Mouse (Mus musculus): Measurements from ENCODE around the gene 2810006K23Rik.
"Not testable (repeated sequence)": the region's sequence is repeated elsewhere in the genome, so short reads cannot be mapped to it uniquely, and the experiment has no call there.

2810006K23Rik gene

GRCm38 (mm10) chr5:124327510-124328364 is at the start of gene 2810006K23Rik, which contains the start of gene Mphosph9:
2810006K23Rik (plus strand) TSS chr5:124328089.
Mphosph9 (minus strand) TSS chr5:124327972.
- DNase-seq (ENCODE audit: extremely low spot score) = peak; percentile 99

GRCm38 (mm10) chr5:124282854-124283253 is 45.0 kb upstream of the 2810006K23Rik start:
- no peak for DNase-seq (ENCODE audit: extremely low spot score)

DNA sequence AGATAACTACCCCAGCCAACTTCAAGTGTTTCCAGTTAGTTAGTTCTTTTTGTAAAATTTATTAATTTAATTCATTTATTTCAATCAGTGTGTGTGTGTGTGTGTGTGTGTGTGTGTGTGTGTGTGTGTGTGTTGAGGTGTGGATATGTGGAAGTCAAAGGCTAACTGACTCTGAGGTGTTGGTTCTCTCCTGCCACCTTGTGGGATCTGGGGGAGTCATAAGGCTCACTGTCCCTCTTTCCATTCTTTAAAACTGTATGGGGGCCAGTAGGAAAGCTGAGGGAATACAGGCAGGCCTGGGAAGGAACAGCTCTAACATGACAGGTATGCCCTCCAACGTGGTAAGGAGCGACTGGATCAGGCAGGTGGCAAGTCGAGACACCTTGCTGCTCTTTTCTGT is 43.6 kb upstream of the 2810006K23Rik start:
- peak; percentile 9 for DNase-seq (ENCODE audit: extremely low spot score)

DNA sequence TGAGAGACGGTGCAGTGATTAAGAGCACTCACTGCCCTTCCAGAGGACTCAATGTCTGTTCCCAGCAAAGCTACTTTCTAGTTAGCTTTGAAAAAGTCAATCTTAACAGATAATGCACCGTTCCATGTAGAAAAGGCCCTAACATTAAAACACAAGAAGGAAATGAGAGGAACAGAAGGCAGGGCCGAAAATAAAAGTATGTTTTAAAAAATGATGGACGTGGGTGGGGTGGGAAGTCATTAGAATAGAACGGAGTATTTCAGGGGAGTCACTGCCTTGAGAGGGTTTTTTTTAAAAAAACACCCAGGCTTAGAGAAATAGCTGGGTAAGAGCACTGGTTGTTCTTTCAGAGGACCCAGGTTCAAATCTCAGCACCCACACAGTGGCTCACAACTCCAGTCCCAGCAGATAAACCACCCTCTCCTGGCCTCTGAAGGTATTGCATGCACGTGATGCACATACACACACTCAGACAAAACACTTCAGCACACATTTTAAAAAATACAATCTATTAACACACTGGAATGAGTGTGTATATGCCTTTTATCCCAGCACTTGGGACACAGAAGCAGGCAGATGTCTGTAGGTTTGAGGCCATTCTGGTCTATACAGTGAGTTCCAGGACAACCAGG is 40.2 kb upstream of the 2810006K23Rik start:
- no peak for DNase-seq (ENCODE audit: extremely low spot score)

DNA sequence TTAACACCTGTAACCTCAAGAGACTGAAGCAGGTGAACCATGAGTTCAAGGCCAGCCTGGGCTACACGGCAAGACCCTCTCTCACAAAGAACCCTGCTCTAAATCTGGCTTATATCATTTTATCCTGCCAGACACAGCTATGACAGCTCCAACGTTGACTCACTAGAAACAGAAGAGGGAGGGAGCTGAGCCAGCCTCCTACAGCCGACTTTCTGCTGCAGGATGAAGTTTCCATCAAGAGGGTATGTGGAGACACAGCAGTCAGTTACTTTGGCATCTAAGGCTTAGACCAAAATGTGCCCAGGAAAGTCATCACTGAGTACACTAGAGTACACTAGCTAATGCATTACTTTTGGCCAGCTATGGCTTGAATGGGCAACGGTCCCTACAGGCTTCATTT is 37.7 kb upstream of the 2810006K23Rik start:
- DNase-seq (ENCODE audit: extremely low spot score) = no peak

- DNase-seq (ENCODE audit: extremely low spot score) = no peak
Measured at GRCm38 (mm10) chr5:124293967-124294366, 33.9 kb upstream of the 2810006K23Rik start.

DNA sequence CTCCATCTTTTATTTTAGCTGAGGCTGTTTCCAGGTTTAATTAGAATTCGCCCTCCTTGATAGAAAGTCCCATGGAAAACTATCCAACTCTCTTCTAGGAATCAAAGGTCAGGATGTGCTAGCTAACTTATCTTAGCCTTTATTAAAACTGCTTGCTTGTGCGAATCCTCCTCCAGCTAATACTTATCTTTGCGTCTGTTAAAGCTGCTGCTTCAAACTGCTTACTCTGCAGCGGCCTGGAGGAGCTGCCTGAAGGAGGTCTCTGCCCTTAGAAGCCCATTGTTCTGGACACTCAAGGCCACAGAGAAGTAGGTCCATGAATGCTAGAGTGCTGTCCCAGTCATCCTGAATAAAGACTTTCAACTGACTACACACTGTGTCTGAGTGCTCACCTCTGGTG is 31.4 kb upstream of the 2810006K23Rik start:
- DNase-seq (ENCODE audit: extremely low spot score) = no peak

- DNase-seq (ENCODE audit: extremely low spot score) = not testable (repeated sequence)
Measured at GRCm38 (mm10) chr5:124299307-124299706, 28.6 kb upstream of the 2810006K23Rik start.

DNA sequence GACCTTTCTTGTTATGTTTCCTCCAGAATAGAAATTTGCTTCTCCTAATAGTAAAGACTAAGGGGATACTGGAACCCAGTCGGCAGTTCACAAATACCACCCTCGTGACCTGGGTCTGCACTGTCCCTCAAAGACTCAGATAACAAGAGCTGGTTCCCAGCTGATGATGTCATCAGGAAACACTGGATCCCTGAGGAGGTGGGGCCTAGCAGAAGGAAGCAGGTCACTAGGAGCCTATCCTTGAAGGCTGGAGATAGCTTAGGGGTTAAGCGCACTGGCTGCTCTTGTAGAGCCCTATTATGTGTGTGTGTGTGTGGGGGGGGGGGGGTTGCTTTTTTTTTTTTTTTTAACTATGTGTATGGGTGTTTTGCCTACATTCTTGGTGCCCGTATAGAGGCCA is 27.8 kb upstream of the 2810006K23Rik start:
- DNase-seq (ENCODE audit: extremely low spot score) = no peak

DNA sequence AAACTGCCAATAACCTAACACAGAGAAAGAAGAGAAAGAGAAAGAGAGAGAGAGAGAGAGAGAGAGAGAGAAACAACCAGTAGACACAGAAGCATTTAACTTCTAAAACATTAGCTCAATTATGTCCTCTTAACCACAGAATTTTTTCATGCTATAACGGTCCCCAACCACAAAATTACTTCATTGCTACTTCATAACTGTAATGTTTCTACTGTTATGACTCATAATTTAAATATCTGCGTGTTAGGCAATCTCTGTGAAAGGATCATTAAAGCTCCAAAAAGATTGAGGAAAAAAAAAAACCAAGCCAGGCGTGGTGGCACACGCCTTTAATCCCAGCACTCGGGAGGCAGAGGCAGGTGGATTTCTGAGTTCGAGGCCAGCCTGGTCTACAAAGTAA is 25.0 kb upstream of the 2810006K23Rik start:
- not testable (repeated sequence) for DNase-seq (ENCODE audit: extremely low spot score)

DNA sequence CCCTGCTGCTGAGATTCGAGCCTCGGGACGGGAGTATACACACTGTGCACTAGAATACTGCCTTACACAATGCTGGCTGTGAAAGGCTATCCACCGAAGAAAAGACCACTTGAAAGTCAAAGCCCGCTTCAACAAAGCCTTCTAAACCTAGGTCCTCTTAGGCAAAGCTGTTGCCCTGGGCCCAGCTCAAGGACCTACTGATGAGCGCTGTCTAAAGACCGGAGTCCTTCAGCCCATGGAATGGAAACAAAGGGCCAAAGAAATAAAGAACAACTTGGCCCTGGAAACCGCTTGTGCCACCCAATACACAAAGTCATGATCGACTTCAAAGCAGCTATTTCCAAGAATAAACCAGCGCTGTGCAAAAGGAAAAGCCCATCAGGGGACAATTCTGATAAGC is 18.7 kb upstream of the 2810006K23Rik start:
- no peak for DNase-seq (ENCODE audit: extremely low spot score)

- DNase-seq (ENCODE audit: extremely low spot score) = no peak
Measured at GRCm38 (mm10) chr5:124310091-124310490, 17.8 kb upstream of the 2810006K23Rik start.

DNA sequence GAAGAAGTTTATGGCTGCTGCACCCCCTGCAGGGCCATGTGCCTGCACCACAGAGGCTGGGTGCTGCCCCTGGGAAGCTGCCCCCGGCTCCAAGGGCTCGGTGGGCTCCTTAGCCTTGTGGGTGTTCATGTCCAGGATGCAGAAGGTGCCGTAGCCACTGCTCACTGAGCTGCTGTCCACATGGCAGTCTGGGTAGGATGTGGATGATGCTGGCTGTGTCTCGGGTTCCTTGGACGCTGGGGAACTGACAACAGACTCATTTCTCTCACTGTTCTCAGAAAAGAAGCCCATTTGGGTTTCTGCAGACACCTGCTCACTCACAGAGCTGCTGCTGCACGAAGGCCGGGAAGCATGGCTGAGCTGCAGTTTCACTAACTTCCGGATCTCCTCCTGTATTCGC is 12.4 kb upstream of the 2810006K23Rik start:
- DNase-seq (ENCODE audit: extremely low spot score) = no peak

DNA sequence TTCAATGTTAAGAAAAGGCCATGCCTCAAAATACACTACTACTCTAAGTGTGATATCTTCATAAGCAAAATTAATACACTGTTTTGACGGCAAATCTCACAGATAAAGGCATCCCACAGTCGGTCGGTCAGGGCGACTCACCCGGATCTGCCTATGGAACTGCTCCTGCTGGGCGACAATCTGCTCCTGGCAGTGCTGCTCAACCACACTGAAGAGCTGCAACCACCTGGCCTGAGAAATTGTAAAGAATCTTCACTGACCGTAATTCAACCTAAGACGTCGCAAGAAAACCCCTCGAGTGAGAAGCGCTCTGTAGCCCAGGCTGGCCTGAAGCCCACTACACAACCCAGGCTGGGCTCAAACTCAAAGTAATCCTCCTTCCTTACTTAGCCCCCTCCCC is 11.9 kb upstream of the 2810006K23Rik start:
- DNase-seq (ENCODE audit: extremely low spot score) = no peak

DNA sequence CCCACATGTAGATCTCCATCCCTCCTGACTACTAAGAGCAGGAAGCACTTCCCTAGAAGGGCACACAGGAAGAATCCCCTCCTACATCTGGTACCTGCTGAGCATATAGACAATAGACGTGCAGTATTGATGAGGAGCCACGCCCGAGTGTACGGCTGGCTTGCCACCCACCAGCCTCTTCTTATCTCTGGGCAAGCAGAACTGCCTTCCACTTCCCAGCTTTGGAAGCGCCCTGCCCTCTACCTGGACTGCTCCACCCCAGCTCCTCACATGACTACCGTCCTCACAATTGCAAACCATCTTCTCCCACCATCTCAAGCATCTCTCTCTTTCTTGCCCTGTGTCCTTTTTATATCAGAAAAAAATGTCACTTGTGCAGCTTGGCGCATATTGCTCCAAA is 10.2 kb upstream of the 2810006K23Rik start:
- DNase-seq (ENCODE audit: extremely low spot score) = no peak

DNA sequence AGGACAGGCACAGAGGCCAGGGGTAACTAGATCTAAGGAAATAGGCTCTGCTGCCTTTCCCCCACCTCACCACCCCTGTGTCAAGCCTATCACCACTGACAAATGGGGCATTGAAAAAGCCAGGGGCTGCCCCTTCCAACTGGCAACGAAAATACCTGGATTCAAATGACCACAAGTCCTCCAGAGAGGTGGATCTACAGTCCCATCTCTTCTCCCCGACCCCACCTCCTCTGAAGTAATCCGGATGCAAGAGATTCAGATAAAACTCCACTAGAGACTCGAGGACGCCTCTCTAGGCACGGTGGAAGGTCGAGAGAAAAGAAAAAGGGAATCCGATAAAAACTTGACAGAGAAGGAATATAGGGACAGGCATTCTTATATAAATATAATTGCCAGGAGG is 1.1 kb upstream of the 2810006K23Rik start:
- DNase-seq (ENCODE audit: extremely low spot score) = no peak

DNA sequence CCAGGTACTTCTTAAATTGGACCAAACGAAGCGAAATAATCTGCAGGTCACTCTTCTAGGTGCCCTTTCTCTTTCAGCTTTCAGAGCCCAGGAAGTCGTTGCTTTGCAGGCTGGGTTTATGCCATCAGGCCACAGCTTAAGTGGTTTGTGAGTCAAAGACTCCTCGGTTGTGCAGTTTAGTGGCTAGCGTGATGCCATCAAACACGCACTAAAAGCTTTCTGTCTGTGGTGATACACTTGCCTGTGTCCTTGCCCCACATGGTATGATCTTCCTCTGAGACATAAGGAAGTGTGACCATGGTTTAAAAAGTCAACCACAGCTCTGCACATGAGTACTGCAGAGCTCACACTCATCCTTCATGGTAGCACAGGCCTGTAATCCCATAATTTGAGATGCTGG is 2.2 kb downstream of the 2810006K23Rik start:
- no peak for DNase-seq (ENCODE audit: extremely low spot score)

DNA sequence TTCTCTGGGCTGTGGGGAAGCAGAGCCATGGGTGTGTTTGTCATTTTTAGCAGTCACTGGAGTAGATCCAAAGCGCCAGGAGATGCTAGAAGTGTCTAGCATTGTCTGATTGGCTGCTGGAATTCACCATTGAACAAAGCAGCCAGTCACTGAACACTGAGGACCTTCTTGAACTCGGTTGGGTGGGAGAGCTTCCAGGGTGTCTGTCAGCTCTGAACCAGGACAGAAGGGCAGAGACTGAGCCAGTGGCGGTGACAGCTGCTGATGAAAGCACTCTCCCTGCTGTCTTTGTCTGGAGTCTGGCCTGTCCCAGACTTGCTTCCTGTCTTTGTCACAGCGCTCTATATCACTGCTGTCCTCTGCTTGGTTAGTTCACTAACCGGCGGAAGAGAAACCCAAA is 6.5 kb downstream of the 2810006K23Rik start:
- no peak for DNase-seq (ENCODE audit: extremely low spot score)

- no peak for DNase-seq (ENCODE audit: extremely low spot score)
Measured at GRCm38 (mm10) chr5:124337103-124337502, 9.2 kb downstream of the 2810006K23Rik start.

DNA sequence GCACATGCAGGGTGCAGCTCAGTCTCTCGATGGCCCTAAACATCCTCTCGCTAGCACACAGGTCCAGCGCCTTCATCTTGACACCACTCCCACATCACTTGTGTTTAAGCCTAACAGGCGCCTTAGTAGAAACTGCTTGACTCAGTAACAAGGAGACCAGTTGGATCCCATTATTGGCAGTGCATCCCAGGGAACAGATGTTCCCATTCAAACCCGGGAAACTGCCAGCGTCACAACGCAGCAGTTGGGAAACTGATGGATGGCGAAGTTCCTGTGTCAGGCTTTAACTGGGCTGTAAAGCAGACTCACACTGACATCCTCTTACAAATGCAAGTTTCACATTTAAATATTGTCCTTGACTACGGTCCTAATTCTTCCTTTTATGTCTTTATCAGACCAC is 10.0 kb downstream of the 2810006K23Rik start:
- DNase-seq (ENCODE audit: extremely low spot score) = no peak

- no peak for DNase-seq (ENCODE audit: extremely low spot score)
Measured at GRCm38 (mm10) chr5:124338791-124339190, 10.9 kb downstream of the 2810006K23Rik start.

- DNase-seq (ENCODE audit: extremely low spot score) = not testable (repeated sequence)
Measured at GRCm38 (mm10) chr5:124341753-124342339, 14.0 kb downstream of the 2810006K23Rik start.

DNA sequence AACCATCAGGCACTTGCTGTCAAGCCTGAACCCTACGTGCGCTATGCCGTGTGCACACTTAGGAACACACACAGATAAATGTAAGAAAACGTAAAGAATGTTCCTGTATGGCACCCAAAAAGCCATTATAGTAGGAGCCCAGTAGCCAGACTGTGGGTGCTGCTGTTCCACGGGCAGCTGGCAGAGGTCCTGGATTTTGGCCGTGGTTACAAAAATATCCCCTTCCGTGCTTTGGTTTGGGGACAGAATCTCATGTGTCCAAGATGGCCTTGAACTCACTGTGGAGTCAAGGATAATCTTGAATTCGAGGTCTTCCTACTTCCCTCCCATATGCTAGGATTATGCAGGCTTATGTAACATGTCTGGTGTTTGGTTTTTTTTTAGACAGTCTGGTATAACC is 15.0 kb downstream of the 2810006K23Rik start:
- DNase-seq (ENCODE audit: extremely low spot score) = no peak

All from embryo, embryonic 9.5 days (tissue).